Mouse (Mus musculus): ENCODE measurements around the gene Pip5k1b. TPM values are rescaled to one million over a fixed set of nuclear protein-coding genes. Genes with fewer than 3 reads are reported as not detected.

Pip5k1b gene
- polyA plus RNA-seq, 1 experiment, result 0.68 TPM

- H3K79me2 ChIP-seq (ENCODE audit: control insufficient read depth, insufficient read depth), result no peaks in the 10 kb centered on the region
- no peaks in the 10 kb centered on the region for H3K79me3 ChIP-seq (ENCODE audit: low read depth)
- TF ChIP-seq CTCF (IDR thresholded peaks at IDR 0.05; ENCODE audit: control insufficient read depth, insufficient read depth, insufficient read length) (no peak), MAX (IDR thresholded peaks at IDR 0.05) (no peak), MYOD1 (IDR thresholded peaks at IDR 0.05; ENCODE audit: control insufficient read depth, insufficient read length, low read depth) (no peak), USF1 (IDR thresholded peaks at IDR 0.05; ENCODE audit: low read depth) (no peak), CEBPB (IDR thresholded peaks at IDR 0.05; ENCODE audit: low read depth) (no peak), MYOG (IDR thresholded peaks at IDR 0.05; ENCODE audit: control insufficient read depth, extremely low read depth, insufficient read length) (no peak), FOSL1 (IDR thresholded peaks at IDR 0.05; ENCODE audit: insufficient read depth, low read length, poor library complexity, severe bottlenecking) (no peak)
- H3K36me3 ChIP-seq (ENCODE audit: control insufficient read depth, insufficient read depth), result no peaks in the 10 kb centered on the region
- no peaks in the 10 kb centered on the region for H3K27me3 ChIP-seq (ENCODE audit: control insufficient read depth, insufficient read depth, insufficient read length)
- no peak overlapping the region for H3ac ChIP-seq (ENCODE audit: control insufficient read depth, insufficient read length, low read depth)
- no peak overlapping the region for H3K4me3 ChIP-seq (ENCODE audit: insufficient read depth, poor library complexity, severe bottlenecking)
Measured at GRCm38 (mm10) chr19:24403245-24403644, 152.4 kb downstream of the Pip5k1b start.

GRCm38 (mm10) chr19:24393920-24394319 is 161.8 kb downstream of the Pip5k1b start:
- Histone ChIP-seq H3ac (ENCODE audit: control insufficient read depth, insufficient read length, low read depth) (no peak overlapping the region), H3K79me2 (ENCODE audit: control insufficient read depth, insufficient read depth) (no peaks in the 10 kb centered on the region), H3K27me3 (ENCODE audit: control insufficient read depth, insufficient read depth, insufficient read length) (no peaks in the 10 kb centered on the region), H3K79me3 (ENCODE audit: low read depth) (no peaks in the 10 kb centered on the region), H3K36me3 (ENCODE audit: control insufficient read depth, insufficient read depth) (no peaks in the 10 kb centered on the region), H3K4me3 (ENCODE audit: insufficient read depth, poor library complexity, severe bottlenecking) (no peak overlapping the region)
- TF ChIP-seq MYOD1 (IDR thresholded peaks at IDR 0.05; ENCODE audit: control insufficient read depth, insufficient read length, low read depth) (no peak), CTCF (IDR thresholded peaks at IDR 0.05; ENCODE audit: control insufficient read depth, insufficient read depth, insufficient read length) (no peak), CEBPB (IDR thresholded peaks at IDR 0.05; ENCODE audit: low read depth) (no peak), USF1 (IDR thresholded peaks at IDR 0.05; ENCODE audit: low read depth) (no peak), MAX (IDR thresholded peaks at IDR 0.05) (no peak), FOSL1 (IDR thresholded peaks at IDR 0.05; ENCODE audit: insufficient read depth, low read length, poor library complexity, severe bottlenecking) (no peak), MYOG (IDR thresholded peaks at IDR 0.05; ENCODE audit: control insufficient read depth, extremely low read depth, insufficient read length) (no peak)

- Histone ChIP-seq H3K79me3 (ENCODE audit: low read depth) (no peaks in the 10 kb centered on the region), H3K79me2 (ENCODE audit: control insufficient read depth, insufficient read depth) (no peaks in the 10 kb centered on the region), H3K27me3 (ENCODE audit: control insufficient read depth, insufficient read depth, insufficient read length) (no peaks in the 10 kb centered on the region), H3K4me3 (ENCODE audit: insufficient read depth, poor library complexity, severe bottlenecking) (no peak overlapping the region), H3K36me3 (ENCODE audit: control insufficient read depth, insufficient read depth) (no peaks in the 10 kb centered on the region), H3ac (ENCODE audit: control insufficient read depth, insufficient read length, low read depth) (no peak overlapping the region)
- no peak for TF ChIP-seq FOSL1 (IDR thresholded peaks at IDR 0.05; ENCODE audit: insufficient read depth, low read length, poor library complexity, severe bottlenecking)
- TF ChIP-seq CTCF (IDR thresholded peaks at IDR 0.05; ENCODE audit: control insufficient read depth, insufficient read depth, insufficient read length), result no peak
- TF ChIP-seq CEBPB (IDR thresholded peaks at IDR 0.05; ENCODE audit: low read depth), result no peak
- no peak for TF ChIP-seq MAX (IDR thresholded peaks at IDR 0.05)
- no peak for TF ChIP-seq MYOG (IDR thresholded peaks at IDR 0.05; ENCODE audit: control insufficient read depth, extremely low read depth, insufficient read length)
- TF ChIP-seq USF1 (IDR thresholded peaks at IDR 0.05; ENCODE audit: low read depth), result no peak
- no peak for TF ChIP-seq MYOD1 (IDR thresholded peaks at IDR 0.05; ENCODE audit: control insufficient read depth, insufficient read length, low read depth)
Measured at GRCm38 (mm10) chr19:24391519-24392251, 164.0 kb downstream of the Pip5k1b start.

GRCm38 (mm10) chr19:24386956-24387865 is 168.5 kb downstream of the Pip5k1b start:
- H3K27me3 ChIP-seq (ENCODE audit: control insufficient read depth, insufficient read depth, insufficient read length), result no peaks in the 10 kb centered on the region
- no peak overlapping the region for H3K4me3 ChIP-seq (ENCODE audit: insufficient read depth, poor library complexity, severe bottlenecking)
- no peak overlapping the region for H3ac ChIP-seq (ENCODE audit: control insufficient read depth, insufficient read length, low read depth)
- H3K79me2 ChIP-seq (ENCODE audit: control insufficient read depth, insufficient read depth), result no peaks in the 10 kb centered on the region
- H3K79me3 ChIP-seq (ENCODE audit: low read depth), result no peaks in the 10 kb centered on the region
- TF ChIP-seq MYOD1 (IDR thresholded peaks at IDR 0.05; ENCODE audit: control insufficient read depth, insufficient read length, low read depth), result no peak
- no peak for TF ChIP-seq CEBPB (IDR thresholded peaks at IDR 0.05; ENCODE audit: low read depth)
- TF ChIP-seq MYOG (IDR thresholded peaks at IDR 0.05; ENCODE audit: control insufficient read depth, extremely low read depth, insufficient read length), result no peak
- TF ChIP-seq FOSL1 (IDR thresholded peaks at IDR 0.05; ENCODE audit: insufficient read depth, low read length, poor library complexity, severe bottlenecking), result no peak
- no peak for TF ChIP-seq MAX (IDR thresholded peaks at IDR 0.05)
- TF ChIP-seq USF1 (IDR thresholded peaks at IDR 0.05; ENCODE audit: low read depth), result no peak
- no peak for TF ChIP-seq CTCF (IDR thresholded peaks at IDR 0.05; ENCODE audit: control insufficient read depth, insufficient read depth, insufficient read length)
- no peaks in the 10 kb centered on the region for H3K36me3 ChIP-seq (ENCODE audit: control insufficient read depth, insufficient read depth)

GRCm38 (mm10) chr19:24378470-24378869 is 177.2 kb downstream of the Pip5k1b start:
- no peak for TF ChIP-seq MYOD1 (IDR thresholded peaks at IDR 0.05; ENCODE audit: control insufficient read depth, insufficient read length, low read depth)
- no peak for TF ChIP-seq USF1 (IDR thresholded peaks at IDR 0.05; ENCODE audit: low read depth)
- TF ChIP-seq FOSL1 (IDR thresholded peaks at IDR 0.05; ENCODE audit: insufficient read depth, low read length, poor library complexity, severe bottlenecking), result no peak
- no peak for TF ChIP-seq MYOG (IDR thresholded peaks at IDR 0.05; ENCODE audit: control insufficient read depth, extremely low read depth, insufficient read length)
- TF ChIP-seq CTCF (IDR thresholded peaks at IDR 0.05; ENCODE audit: control insufficient read depth, insufficient read depth, insufficient read length), result no peak
- TF ChIP-seq MAX (IDR thresholded peaks at IDR 0.05), result no peak
- no peak for TF ChIP-seq CEBPB (IDR thresholded peaks at IDR 0.05; ENCODE audit: low read depth)
- Histone ChIP-seq H3K79me2 (ENCODE audit: control insufficient read depth, insufficient read depth) (no peaks in the 10 kb centered on the region), H3K36me3 (ENCODE audit: control insufficient read depth, insufficient read depth) (no peaks in the 10 kb centered on the region), H3K27me3 (ENCODE audit: control insufficient read depth, insufficient read depth, insufficient read length) (no peaks in the 10 kb centered on the region), H3K4me3 (ENCODE audit: insufficient read depth, poor library complexity, severe bottlenecking) (no peak overlapping the region), H3ac (ENCODE audit: control insufficient read depth, insufficient read length, low read depth) (no peak overlapping the region), H3K79me3 (ENCODE audit: low read depth) (no peaks in the 10 kb centered on the region)
